ENCODE assay signal across 13 mouse cellular contexts in genomic region chr19:56993763-56994162, GRCm38 (mm10). TPM values are rescaled to one million over a fixed set of nuclear protein-coding genes. Genes with fewer than 3 reads are reported as not detected.
DNase-seq lines count a peak whose midpoint lies in the region; ATAC-seq lines count a peak whose summit lies in the region.
"Had no signal": no experiment of that assay in that cellular context is flagged by ENCODE, and none has a peak within 500 bp of the region (broad histone marks: within the 10 kb centered on the region; RNA-seq: fewer than 3 reads in every experiment).

No protein-coding gene starts in this region.

- H3K27ac ChIP-seq in kidney, embryonic 16.5 days (ENCODE audit: low read length) = peak overlapping the region; percentile 13; the same call in 1 of the 2 replicates
- no peak overlapping the region for H3K27ac ChIP-seq in hindbrain, embryonic 10.5 days
- H3K27ac ChIP-seq: embryonic facial prominence, embryonic 13.5 days; forebrain, embryonic 13.5 days; hindbrain, embryonic 12.5 days had no signal

- no peaks in the 10 kb centered on the region for H3K9me3 ChIP-seq in kidney, embryonic 16.5 days (ENCODE audit: low read length)
- no peaks in the 10 kb centered on the region for H3K9me3 ChIP-seq in hindbrain, embryonic 10.5 days
- H3K9me3 ChIP-seq: embryonic facial prominence, embryonic 13.5 days; forebrain, embryonic 13.5 days; hindbrain, embryonic 12.5 days had no signal

- H3K4me1 ChIP-seq in kidney, embryonic 16.5 days (ENCODE audit: insufficient read depth, low read length) = peaks cover 54% of the 10 kb centered on the region
- H3K4me1 ChIP-seq in hindbrain, embryonic 10.5 days (replicated peaks) = peaks cover 68% of the 10 kb centered on the region

- no peaks in the 10 kb centered on the region for H3K36me3 ChIP-seq in kidney, embryonic 16.5 days (ENCODE audit: insufficient read depth, low read length)
- no peaks in the 10 kb centered on the region for H3K36me3 ChIP-seq in hindbrain, embryonic 10.5 days
- H3K36me3 ChIP-seq: embryonic facial prominence, embryonic 13.5 days; hindbrain, embryonic 12.5 days had no signal

- no peak for ATAC-seq in kidney, embryonic 16.5 days (ENCODE audit: low FRiP score, low TSS enrichment)
- ATAC-seq: forebrain, embryonic 13.5 days had no signal

- peak; percentile 86 for DNase-seq in heart, adult 11 months
- no peak for DNase-seq in heart, postnatal 4 days
- peak; percentile 35 for DNase-seq in urinary bladder, postnatal 25 days (ENCODE audit: low spot score)
- DNase-seq in urinary bladder, postnatal 10 days (ENCODE audit: low spot score) = no peak
- no peak for DNase-seq in hindbrain, embryonic 10.5 days (ENCODE audit: low spot score)
- no peak for DNase-seq in left cerebral cortex, adult 11 months (ENCODE audit: low spot score)
- DNase-seq: B cell, adult 2 months; cerebellum, adult 11 months; midbrain, embryonic 14.5 days had no signal

- no peak overlapping the region for H3K4me3 ChIP-seq in kidney, embryonic 16.5 days (ENCODE audit: low read length)
- H3K4me3 ChIP-seq in hindbrain, embryonic 10.5 days = no peak overlapping the region
- H3K4me3 ChIP-seq: embryonic facial prominence, embryonic 13.5 days; forebrain, embryonic 13.5 days; hindbrain, embryonic 12.5 days had no signal

- 66% methylated on average over 4 of the region's 4 CpGs for WGBS in kidney, embryonic 16.5 days
- 87% methylated on average over 4 of the region's 4 CpGs for WGBS in hindbrain, embryonic 10.5 days

- H3K27me3 ChIP-seq in kidney, embryonic 16.5 days (ENCODE audit: insufficient read depth, low read length) = no peaks in the 10 kb centered on the region
- H3K27me3 ChIP-seq in hindbrain, embryonic 10.5 days (ENCODE audit: insufficient read depth, poor library complexity, severe bottlenecking) = no peaks in the 10 kb centered on the region
- H3K27me3 ChIP-seq: embryonic facial prominence, embryonic 13.5 days; forebrain, embryonic 13.5 days; hindbrain, embryonic 12.5 days had no signal

- no peak overlapping the region for H3K9ac ChIP-seq in kidney, embryonic 16.5 days (replicated peaks; ENCODE audit: low read length)
- H3K9ac ChIP-seq: embryonic facial prominence, embryonic 13.5 days; forebrain, embryonic 13.5 days; hindbrain, embryonic 12.5 days had no signal

- no peak overlapping the region for H3K4me2 ChIP-seq in kidney, embryonic 16.5 days (replicated peaks; ENCODE audit: low read depth, low read length)
- H3K4me2 ChIP-seq: embryonic facial prominence, embryonic 13.5 days; forebrain, embryonic 13.5 days; hindbrain, embryonic 12.5 days had no signal

RNA-seq across cellular contexts. Expression of gene Afap1l2, which starts 14.3 kb away (rescaled TPM):
- 10 to 100 TPM; 10.1 to 11.9 TPM for total RNA-seq in heart, postnatal 4 days (2021)
- 22.0 and 22.3 TPM in 2 replicates for polyA plus RNA-seq in kidney, embryonic 16.5 days (2015; fragmentation: Nextera tagmentation; extraction: Ambion mirVana)
- 3.8 and 5.9 TPM in 2 replicates for polyA plus RNA-seq in hindbrain, embryonic 10.5 days (2016; fragmentation: Nextera tagmentation; extraction: Ambion mirVana)

Comparison
In these comparisons a context has a peak if more than half of its experiments do, and no peak if none do; other contexts are left out.
1. DNase-seq: peak in heart, adult 11 months (single experiment) and urinary bladder, postnatal 25 days (single experiment); none in heart, postnatal 4 days (single experiment), urinary bladder, postnatal 10 days (single experiment), hindbrain, embryonic 10.5 days (single experiment) and left cerebral cortex, adult 11 months (single experiment).